Mouse (Mus musculus): ENCODE results near the gene Map3k4. TPM values are rescaled to one million over a fixed set of nuclear protein-coding genes. Genes with fewer than 3 reads are reported as not detected.

The Map3k4 gene
- total RNA-seq, 2 experiments from 2014 or later: 36.1 to 39.2 TPM

Other genes starting within 250 kb of the Map3k4 start
- 10 to 100 TPM; 68.3 to 73.6 TPM for gene Agpat4, start 200.1 kb downstream of the Map3k4 start, total RNA-seq (2021)
- gene Plg, start 59.8 kb upstream of the Map3k4 start, total RNA-seq (2021): not detected
- gene Slc22a3, start 188.9 kb upstream of the Map3k4 start, total RNA-seq (2021): 1 to 10 TPM; 5.2 to 5.3 TPM

Measured in left cerebral cortex, postnatal 14 days (tissue).